Mouse (Mus musculus): ENCODE results near the gene Fam81a.

- peak; percentile 96 for TF ChIP-seq CTCF (IDR thresholded peaks at IDR 0.05; ENCODE audit: low read depth)
- no peak for TF ChIP-seq EP300 (IDR thresholded peaks at IDR 0.05; ENCODE audit: low read depth)
These were observed 33.1 kb downstream of the Fam81a start for GRCm38 (mm10) chr9:70109279-70109678.

All from heart, postnatal 0 days (tissue).